ENCODE assay signal across 10 mouse cellular contexts in genomic region chr5:118067572-118067971, GRCm38 (mm10). TPM values are rescaled to one million over a fixed set of nuclear protein-coding genes. Genes with fewer than 3 reads are reported as not detected.
DNase-seq lines count a peak whose midpoint lies in the region; ATAC-seq lines count a peak whose summit lies in the region.
"Had no signal": no experiment of that assay in that cellular context is flagged by ENCODE, and none has a peak within 500 bp of the region (broad histone marks: within the 10 kb centered on the region; RNA-seq: fewer than 3 reads in every experiment).

No protein-coding gene starts in this region.

- 0 out of 2 replicates have a peak, but pooled peaks have one; percentile 14 for ATAC-seq in heart, embryonic 11.5 days (replicated peaks; ENCODE audit: insufficient number of reproducible peaks, low FRiP score, low TSS enrichment)
- peak; percentile 9 for ATAC-seq in lung, embryonic 15.5 days (ENCODE audit: borderline replicate concordance, extremely low read depth, low FRiP score, low TSS enrichment)
- no peak for ATAC-seq in monocyte, adult 5-6 weeks (replicated peaks; ENCODE audit: insufficient number of reproducible peaks, low FRiP score, low TSS enrichment, poor library complexity, severe bottlenecking)

- no peak overlapping the region for H3K9ac ChIP-seq in heart, embryonic 11.5 days (ENCODE audit: low read depth, low read length)
- no peak overlapping the region for H3K9ac ChIP-seq in lung, embryonic 15.5 days

- no peak for DNase-seq in heart, postnatal 10 days
- DNase-seq in lung, postnatal 10 days = no peak
- DNase-seq in adrenal gland, adult 18-20 months (ENCODE audit: low spot score in 2 of 2) = peak; percentile 55 to 56
- peak; percentile 40 for DNase-seq in large intestine, adult 2 months (ENCODE audit: low read depth, low spot score)
- DNase-seq in cerebellum, postnatal 10 days = no peak

- peaks cover 30% of the 10 kb centered on the region for H3K4me1 ChIP-seq in heart, embryonic 11.5 days (ENCODE audit: control insufficient read depth, insufficient read depth, low read length)
- H3K4me1 ChIP-seq in lung, embryonic 15.5 days = peaks cover 27% of the 10 kb centered on the region

- H3K27ac ChIP-seq in heart, embryonic 11.5 days (ENCODE audit: low read depth, low read length) = peak overlapping the region; percentile 63
- H3K27ac ChIP-seq in lung, embryonic 15.5 days = no peak overlapping the region; the same call in 1 of the 2 replicates
- H3K27ac ChIP-seq: gastrocnemius, adult 2 months had no signal

- no peak overlapping the region for H3K4me3 ChIP-seq in heart, embryonic 11.5 days (ENCODE audit: low read depth, low read length)
- no peak overlapping the region for H3K4me3 ChIP-seq in lung, embryonic 15.5 days
- H3K4me3 ChIP-seq: gastrocnemius, adult 2 months had no signal

- no peak overlapping the region for H3K4me2 ChIP-seq in heart, embryonic 11.5 days
- H3K4me2 ChIP-seq in lung, embryonic 15.5 days = no peak overlapping the region

- no peaks in the 10 kb centered on the region for H3K27me3 ChIP-seq in heart, embryonic 11.5 days (ENCODE audit: control insufficient read depth, insufficient read depth, low read length)
- no peaks in the 10 kb centered on the region for H3K27me3 ChIP-seq in lung, embryonic 15.5 days

- no peaks in the 10 kb centered on the region for H3K9me3 ChIP-seq in heart, embryonic 11.5 days (replicated peaks; ENCODE audit: control insufficient read depth, low read length)
- H3K9me3 ChIP-seq in lung, embryonic 15.5 days = no peaks in the 10 kb centered on the region

- H3K36me3 ChIP-seq in heart, embryonic 11.5 days (ENCODE audit: control insufficient read depth, insufficient read depth, low read length) = peaks cover 12% of the 10 kb centered on the region
- peaks cover 31% of the 10 kb centered on the region for H3K36me3 ChIP-seq in lung, embryonic 15.5 days

- 56% methylated on average over 4 of the region's 4 CpGs for WGBS in heart, embryonic 11.5 days (ENCODE audit: insufficient replicate concordance)
- 57% methylated on average over 4 of the region's 4 CpGs for WGBS in lung, embryonic 15.5 days
- WGBS in large intestine, adult 2 months = 29% methylated on average over 4 of the region's 4 CpGs

- intact Hi-C loops in heart, postnatal 10 days (cut with DNase I) = loop anchor here (5.0 kb wide), 1 partner anchor 45 kb away; no protein-coding TSS in a partner anchor

RNA-seq across cellular contexts. Expression of gene Tesc, which starts 40.0 kb away (rescaled TPM):
- 17.9 and 21.3 TPM in 2 replicates for polyA plus RNA-seq in heart, embryonic 11.5 days (2014; fragmentation: Nextera tagmentation; extraction: Ambion mirVana)
- total RNA-seq in heart, postnatal 10 days (2021) = 100 to 1,000 TPM; 111 to 112 TPM
- 8.5 and 8.8 TPM in 2 replicates for polyA plus RNA-seq in lung, embryonic 15.5 days (2015; fragmentation: Nextera tagmentation; extraction: Ambion mirVana)
- total RNA-seq in adrenal gland, adult 18-20 months (2021) = 100 to 1,000 TPM; 149 to 166 TPM
- 4.8 and 5.5 TPM in 2 replicates for polyA plus RNA-seq in large intestine, adult 2 months (2012; rRNA removed)
- total RNA-seq in monocyte, adult 5-6 weeks (2017) = 1.9 to 6.9 TPM (median 2.7 TPM) in 3 replicates
- total RNA-seq: megakaryocyte-erythroid progenitor cell, adult 5-6 weeks had no signal

Comparison
In these comparisons a context has a peak if more than half of its experiments do, and no peak if none do; other contexts are left out.
1. DNase-seq: peak in adrenal gland, adult 18-20 months (2 of 2) and large intestine, adult 2 months (single experiment); none in heart, postnatal 10 days (0 of 2), lung, postnatal 10 days (single experiment) and cerebellum, postnatal 10 days (0 of 2).
2. RNA of gene Tesc, which starts 40.0 kb away (total RNA-seq): 149 to 166 TPM in adrenal gland, adult 18-20 months and 111 to 112 TPM in heart, postnatal 10 days; 1.9 to 6.9 TPM in monocyte, adult 5-6 weeks; every median in the first group is over 10 times any median in the second.